Mouse (Mus musculus) skeletal muscle tissue, postnatal 0 days (tissue): ENCODE data around the gene Lrrc51. TPM values are rescaled to one million over a fixed set of nuclear protein-coding genes. Genes with fewer than 3 reads are reported as not detected.

Source experiments
- microRNA-seq, 2 experiments: library from miRNA; unstranded; fragments of <30 nt; microRNA quantifications; one replicate each; pipeline ENCODE4; 2016
- polyA plus RNA-seq: library from polyadenylated mRNA; unstranded; fragments of >200 nt; fragmentation: Nextera tagmentation; extraction: Ambion mirVana; gene quantifications from 2 replicates; pipeline ENCODE4 v1.2.1, GENCODE M21; 2015

The Lrrc51 gene
- polyA plus RNA-seq, result 6.2 and 8.0 TPM in 2 replicates

DNA sequence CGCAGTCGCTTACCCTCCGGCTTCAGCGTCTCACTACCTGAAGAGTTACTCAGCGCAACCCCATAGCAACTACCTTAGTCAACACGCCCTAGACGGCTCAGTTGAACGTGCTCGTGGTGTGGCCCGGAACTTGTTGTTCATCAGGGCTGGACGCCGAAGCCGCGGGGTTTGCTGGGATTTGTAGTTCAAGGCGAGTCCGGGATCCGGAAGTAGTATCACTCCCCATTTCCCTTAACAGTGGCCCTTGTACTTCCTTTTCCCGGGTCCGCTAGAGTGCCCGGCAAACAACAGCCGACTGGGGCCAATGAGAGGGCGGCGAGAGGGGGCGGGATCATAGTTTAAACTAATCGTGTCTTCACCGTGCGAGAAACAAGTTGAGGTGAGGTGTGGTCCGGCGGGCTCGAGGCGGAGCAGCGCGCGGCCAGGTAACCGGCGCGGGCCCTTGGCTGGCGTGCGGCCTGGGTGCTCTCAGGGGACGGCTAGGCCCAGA, at the start of gene Lrrc51, which contains the start of gene Numa1:
Gene Lrrc51, minus strand, starts transcription at position 145 of the 490 bp plus-strand sequence.
Gene Numa1, plus strand, starts transcription at position 361 of the 490 bp plus-strand sequence.

DNA sequence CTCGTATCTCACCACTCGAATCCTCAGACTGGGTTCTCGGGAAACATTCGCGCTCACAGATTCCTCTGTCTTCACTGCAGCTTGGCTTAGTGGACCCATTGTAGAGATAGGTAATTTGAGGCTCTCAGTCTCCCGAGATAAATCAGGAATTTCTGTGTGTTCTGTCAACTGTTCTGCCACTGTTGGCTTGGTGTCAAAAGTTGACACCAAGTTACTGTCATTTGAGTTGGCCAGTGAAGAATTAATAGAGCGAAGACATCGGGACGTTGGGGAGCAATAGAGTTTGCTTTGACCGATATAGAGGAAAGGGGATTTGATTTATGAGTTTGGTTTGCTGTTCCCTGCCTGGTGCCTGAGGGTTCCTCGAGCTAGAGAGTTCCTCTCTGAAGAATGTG, 27.4 kb downstream of the Lrrc51 start, which contains the start of gene Tomt:
Gene Tomt, minus strand, starts transcription at position 73 of the 395 bp plus-strand sequence.

DNA sequence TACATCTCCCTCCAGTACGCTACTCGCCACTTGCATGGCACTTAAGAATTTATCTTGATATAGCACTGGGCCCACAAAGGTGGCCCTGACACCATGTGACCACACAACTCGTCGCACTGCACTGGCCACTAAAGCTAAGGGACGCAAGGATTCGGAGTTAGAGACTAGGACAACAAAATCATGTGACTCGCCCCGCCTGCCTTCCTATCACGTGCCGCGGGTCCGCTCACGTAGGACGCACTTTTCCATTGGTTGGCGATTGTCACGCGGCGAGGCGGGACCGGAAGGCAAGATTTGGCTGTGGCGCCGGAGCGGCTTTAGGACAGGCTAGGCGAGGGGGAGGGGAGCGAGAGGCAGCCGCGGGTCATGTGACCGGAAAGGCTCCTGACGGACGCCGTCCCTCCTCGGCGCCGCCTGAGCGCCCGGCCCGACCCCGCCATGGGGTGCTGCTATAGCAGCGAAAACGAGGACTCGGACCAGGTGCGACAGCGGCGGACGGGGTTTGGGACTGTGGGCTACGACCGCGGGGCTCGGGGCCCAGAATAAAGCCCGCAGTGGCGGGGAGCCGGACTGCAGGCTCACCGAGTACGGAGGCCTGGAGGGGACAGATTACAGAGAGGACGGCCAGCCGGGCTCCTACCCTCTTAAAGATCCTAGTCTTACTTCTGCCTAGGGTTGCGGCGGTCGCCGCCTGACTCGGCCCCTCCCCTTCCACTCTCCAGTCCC, 28.0 kb downstream of the Lrrc51 start, which contains the start of gene Lamtor1:
Gene Lamtor1, plus strand, starts transcription at position 344 of the 726 bp plus-strand sequence.

DNA sequence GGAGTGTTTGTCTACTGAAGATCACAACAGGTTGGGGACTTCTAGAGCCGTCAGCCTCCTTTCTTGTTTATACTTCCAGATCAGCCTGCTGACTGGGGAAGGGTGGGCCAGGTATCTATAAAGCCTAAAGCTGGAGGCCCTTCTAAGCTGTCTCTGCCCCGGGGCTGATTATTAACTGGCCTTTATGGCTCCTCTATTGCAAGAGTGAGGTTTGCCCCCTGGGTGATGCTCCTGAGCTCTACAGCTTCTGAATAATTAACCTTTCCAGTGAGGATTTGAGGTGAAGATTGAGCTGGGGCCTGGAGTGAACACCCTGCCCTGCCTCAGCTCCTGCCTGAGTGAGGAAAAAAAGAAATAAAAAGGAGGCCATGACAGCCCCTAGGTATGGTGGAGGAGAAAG, 63.1 kb downstream of the Lrrc51 start, which contains the start of gene Folr1:
Gene Folr1, minus strand, starts transcription at position 160 of the 400 bp plus-strand sequence.

DNA sequence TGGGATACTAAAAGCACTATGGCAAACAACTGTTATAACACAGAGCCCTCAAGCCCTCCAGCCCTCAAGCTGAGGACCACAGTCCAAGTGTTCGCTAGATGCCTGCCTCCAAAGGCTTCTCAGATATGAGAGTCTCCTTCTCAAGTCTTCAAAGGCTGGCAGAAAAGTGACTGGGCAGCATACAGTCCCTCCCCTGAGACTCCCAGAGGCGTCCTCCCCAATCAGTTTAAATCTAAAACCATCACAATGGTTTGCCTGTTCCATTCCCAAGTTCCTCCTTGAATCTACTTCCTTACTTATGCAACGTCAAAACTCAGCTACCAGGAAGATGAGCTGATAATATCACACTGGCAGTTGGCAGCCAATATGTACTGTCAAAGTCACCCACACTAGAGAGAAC, 70.3 kb downstream of the Lrrc51 start, which contains the start of gene Anapc15:
Gene Anapc15, plus strand, starts transcription at position 301 of the 400 bp plus-strand sequence.

Small RNAs within 50 kb of the gene (microRNA-seq; reads per million reads assigned to microRNA genes)
- 0 reads per million in 2 experiments for gene Gm22655

Other genes starting within 250 kb of the Lrrc51 start
- 0.28 and 0.32 TPM in 2 replicates for gene Phox2a, start 115.6 kb downstream of the Lrrc51 start, polyA plus RNA-seq
- 45.7 TPM in 2 replicates for gene Inppl1, start 95.7 kb downstream of the Lrrc51 start, polyA plus RNA-seq
- 9.6 and 15.0 TPM in 2 replicates for gene Folr2, start 76.7 kb downstream of the Lrrc51 start, polyA plus RNA-seq
- gene Anapc15, start 70.2 kb downstream of the Lrrc51 start, polyA plus RNA-seq, result 27.1 and 30.5 TPM in 2 replicates
- 1.1 and 1.7 TPM in 2 replicates for gene Folr1, start 63.1 kb downstream of the Lrrc51 start, polyA plus RNA-seq
- gene Lamtor1, start 28.0 kb downstream of the Lrrc51 start, polyA plus RNA-seq, result 111 and 138 TPM in 2 replicates
- not detected in 2 replicates for gene Tomt, start 27.5 kb downstream of the Lrrc51 start, polyA plus RNA-seq
- gene Numa1, start 216 bp upstream of the Lrrc51 start, polyA plus RNA-seq, result 22.6 and 29.4 TPM in 2 replicates
- gene Il18bp, start 84.8 kb upstream of the Lrrc51 start, polyA plus RNA-seq, result 2.0 and 2.3 TPM in 2 replicates
- gene Rnf121, start 131.6 kb upstream of the Lrrc51 start, polyA plus RNA-seq, result 15.8 and 16.1 TPM in 2 replicates
- 8.2 and 9.5 TPM in 2 replicates for gene Xndc1, start 131.6 kb upstream of the Lrrc51 start, polyA plus RNA-seq
- 0.27 and 0.49 TPM in 2 replicates for gene Xntrpc, start 131.8 kb upstream of the Lrrc51 start, polyA plus RNA-seq
- gene Trpc2, start 149.2 kb upstream of the Lrrc51 start, polyA plus RNA-seq, result 0.05 TPM in 1 of 2 replicates, not detected in the other
- gene Art1, start 167.8 kb upstream of the Lrrc51 start, polyA plus RNA-seq, result 388 and 438 TPM in 2 replicates
- 21.8 and 25.9 TPM in 2 replicates for gene Art5, start 175.6 kb upstream of the Lrrc51 start, polyA plus RNA-seq
- gene Chrna10, start 182.9 kb upstream of the Lrrc51 start, polyA plus RNA-seq, result 0.13 and 0.37 TPM in 2 replicates